Comparison of ENCODE assay signal across 9 mouse cellular contexts in the genomic region with DNA sequence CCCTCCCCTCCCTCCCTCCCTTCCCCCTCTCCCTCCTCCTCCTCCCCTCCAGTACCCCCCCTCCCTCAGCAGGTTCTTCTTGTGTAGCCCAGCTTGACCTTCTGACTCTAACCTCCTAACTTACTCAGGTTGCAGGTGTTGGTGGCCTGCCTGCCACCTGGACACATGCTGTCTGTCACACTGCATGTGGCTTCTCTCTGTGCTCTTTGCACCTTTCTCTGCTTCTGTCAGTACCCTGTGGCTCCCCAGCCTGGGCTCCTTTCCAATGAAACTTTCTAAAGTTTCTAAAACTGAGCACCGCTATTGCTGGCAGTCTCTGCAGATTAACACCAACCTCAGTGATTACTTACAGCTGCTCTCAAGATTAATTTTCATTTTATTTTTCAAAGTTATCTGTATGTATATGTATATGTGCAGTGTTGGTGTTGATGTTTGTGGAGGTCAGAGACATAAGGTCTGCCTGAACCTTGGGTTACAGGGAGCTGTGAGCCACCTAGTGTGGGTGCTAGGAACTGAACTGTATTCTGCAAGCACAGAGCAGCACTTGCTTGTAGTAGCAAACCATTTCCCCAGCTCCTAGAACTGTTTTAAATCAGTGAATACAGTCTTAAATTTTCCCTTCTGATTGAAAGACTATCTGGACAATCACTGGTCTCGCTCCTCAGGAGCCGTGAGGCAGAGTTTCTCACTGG. TPM values are rescaled to one million over a fixed set of nuclear protein-coding genes. Genes with fewer than 3 reads are reported as not detected.
A peak's percentile ranks its signal among the peaks of the same experiment; 100 is the strongest.
DNase-seq lines count a peak whose midpoint lies in the region; ATAC-seq and TF ChIP-seq lines count a peak whose summit lies in the region.
"Had no signal": no experiment of that assay in that cellular context is flagged by ENCODE, and none has a peak within 500 bp of the region (broad histone marks: within the 10 kb centered on the region; RNA-seq: fewer than 3 reads in every experiment).

No protein-coding gene starts in this region.

- peaks cover 11% of the 10 kb centered on the region; the same call in 1 of the 2 replicates for H3K4me1 ChIP-seq in midbrain, embryonic 10.5 days
- no peaks in the 10 kb centered on the region for H3K4me1 ChIP-seq in midbrain, embryonic 11.5 days (ENCODE audit: control insufficient read depth, insufficient read depth, low read length)
- no peaks in the 10 kb centered on the region for H3K4me1 ChIP-seq in bone marrow, adult 2 months (ENCODE audit: control insufficient read depth, insufficient read depth, low read length)
- no peaks in the 10 kb centered on the region for H3K4me1 ChIP-seq in kidney, postnatal 0 days (replicated peaks; ENCODE audit: insufficient read depth, low read length)
- 0 out of 2 replicates have a peak, but pooled peaks cover 6% of the 10 kb centered on the region for H3K4me1 ChIP-seq in forebrain, embryonic 10.5 days

- no peak overlapping the region for H3K9ac ChIP-seq in midbrain, embryonic 11.5 days (ENCODE audit: low read length)
- H3K9ac ChIP-seq in kidney, postnatal 0 days (ENCODE audit: low read depth, low read length), result no peak overlapping the region

- TF ChIP-seq POLR2A in bone marrow, adult 2 months (IDR thresholded peaks at IDR 0.05; ENCODE audit: borderline replicate concordance, control insufficient read depth, low read depth, low read length), result no peak

- no peaks in the 10 kb centered on the region for H3K27me3 ChIP-seq in midbrain, embryonic 10.5 days (ENCODE audit: low read depth, poor library complexity, severe bottlenecking)
- no peaks in the 10 kb centered on the region for H3K27me3 ChIP-seq in midbrain, embryonic 11.5 days (ENCODE audit: control insufficient read depth, insufficient read depth, low read length)
- no peaks in the 10 kb centered on the region for H3K27me3 ChIP-seq in kidney, postnatal 0 days (ENCODE audit: insufficient read depth, low read length)
- H3K27me3 ChIP-seq in forebrain, embryonic 10.5 days (ENCODE audit: poor library complexity, severe bottlenecking), result no peaks in the 10 kb centered on the region

- no peak overlapping the region for H3K27ac ChIP-seq in midbrain, embryonic 10.5 days (replicated peaks)
- no peak overlapping the region for H3K27ac ChIP-seq in midbrain, embryonic 11.5 days (ENCODE audit: low read depth, low read length)
- no peak overlapping the region for H3K27ac ChIP-seq in bone marrow, adult 2 months (ENCODE audit: control insufficient read depth, insufficient read depth, low read depth, low read length, poor library complexity)
- no peak overlapping the region for H3K27ac ChIP-seq in kidney, postnatal 0 days
- no peak overlapping the region for H3K27ac ChIP-seq in forebrain, embryonic 10.5 days

- H3K4me3 ChIP-seq in midbrain, embryonic 10.5 days, result no peak overlapping the region
- H3K4me3 ChIP-seq in midbrain, embryonic 11.5 days (ENCODE audit: low read depth, low read length), result no peak overlapping the region
- H3K4me3 ChIP-seq in bone marrow, adult 2 months (replicated peaks; ENCODE audit: control insufficient read depth, low read depth, low read length), result no peak overlapping the region
- no peak overlapping the region for H3K4me3 ChIP-seq in kidney, postnatal 0 days (replicated peaks; ENCODE audit: low read depth, low read length)
- no peak overlapping the region for H3K4me3 ChIP-seq in forebrain, embryonic 10.5 days
- H3K4me3 ChIP-seq: myocyte had no signal

- no peaks in the 10 kb centered on the region for H3K36me3 ChIP-seq in midbrain, embryonic 10.5 days
- no peaks in the 10 kb centered on the region for H3K36me3 ChIP-seq in midbrain, embryonic 11.5 days (ENCODE audit: control insufficient read depth, insufficient read depth, low read length)
- H3K36me3 ChIP-seq in kidney, postnatal 0 days (ENCODE audit: insufficient read depth, low read length), result no peaks in the 10 kb centered on the region
- H3K36me3 ChIP-seq in forebrain, embryonic 10.5 days (replicated peaks), result no peaks in the 10 kb centered on the region

- peak; percentile 56 for TF ChIP-seq CTCF in bone marrow, adult 2 months (IDR thresholded peaks at IDR 0.05; ENCODE audit: control insufficient read depth, insufficient read depth, low read length)
- peak; percentile 65 for TF ChIP-seq CTCF in kidney, postnatal 0 days (IDR thresholded peaks at IDR 0.05; ENCODE audit: low read depth)

- no peak overlapping the region for H3K4me2 ChIP-seq in midbrain, embryonic 11.5 days
- no peak overlapping the region for H3K4me2 ChIP-seq in kidney, postnatal 0 days (ENCODE audit: low read length)

- 84% methylated on average over 3 of the region's 3 CpGs for WGBS in midbrain, embryonic 10.5 days
- 78% methylated on average over 3 of the region's 3 CpGs for WGBS in midbrain, embryonic 11.5 days
- WGBS in bone marrow, adult 2 months, result 90% methylated on average over 3 of the region's 3 CpGs
- 83% methylated on average over 3 of the region's 3 CpGs for WGBS in kidney, postnatal 0 days
- WGBS in forebrain, embryonic 10.5 days, result 88% methylated on average over 3 of the region's 3 CpGs

- H3K9me3 ChIP-seq in midbrain, embryonic 10.5 days (replicated peaks), result no peaks in the 10 kb centered on the region
- no peaks in the 10 kb centered on the region for H3K9me3 ChIP-seq in midbrain, embryonic 11.5 days (ENCODE audit: control insufficient read depth, low read length)
- no peaks in the 10 kb centered on the region for H3K9me3 ChIP-seq in kidney, postnatal 0 days (replicated peaks; ENCODE audit: low read length)
- H3K9me3 ChIP-seq in forebrain, embryonic 10.5 days, result no peaks in the 10 kb centered on the region

- DNase-seq in embryo, embryonic 10 days (ENCODE audit: low spot score), result peak; percentile 66
- DNase-seq in embryo, embryonic 9.5 days (ENCODE audit: extremely low spot score), result no peak
- DNase-seq in midbrain, embryonic 10.5 days (ENCODE audit: low spot score), result peak; percentile 19
- no peak for DNase-seq in midbrain, embryonic 11.5 days (ENCODE audit: low spot score, missing footprints)
- peak; percentile 41 for DNase-seq in kidney, postnatal 0 days (ENCODE audit: low spot score)
- peak; percentile 53 for DNase-seq in retina, postnatal 1 day
- DNase-seq in forebrain, embryonic 10.5 days (ENCODE audit: extremely low spot score, low spot score), result no peak

- ATAC-seq in midbrain, embryonic 11.5 days (ENCODE audit: low FRiP score), result no peak
- ATAC-seq in kidney, postnatal 0 days (replicated peaks; ENCODE audit: low FRiP score, low read depth), result no peak

RNA-seq across cellular contexts. Expression of a gene that starts 24.9 kb away (rescaled TPM):
- 5.0 and 5.3 TPM in 2 replicates for polyA plus RNA-seq in midbrain, embryonic 10.5 days (2016; fragmentation: Nextera tagmentation; extraction: Ambion mirVana)
- 3.1 and 4.5 TPM in 2 replicates for polyA plus RNA-seq in midbrain, embryonic 11.5 days (2014; fragmentation: Nextera tagmentation; extraction: Ambion mirVana)
- 45.6 and 71.4 TPM in 2 replicates for polyA plus RNA-seq in bone marrow, adult 2 months (2011; ENCODE audit: insufficient read depth, insufficient read length, low replicate concordance, missing spikeins)
- 6.1 and 8.3 TPM in 2 replicates for polyA plus RNA-seq in kidney, postnatal 0 days (2015; fragmentation: Nextera tagmentation; extraction: Ambion mirVana)
- polyA plus RNA-seq in forebrain, embryonic 10.5 days (2016; fragmentation: Nextera tagmentation; extraction: Ambion mirVana), result 4.5 and 5.3 TPM in 2 replicates

RNA-seq across cellular contexts. Expression of a gene that starts 25.8 kb away (rescaled TPM):
- polyA plus RNA-seq in midbrain, embryonic 10.5 days (2016; fragmentation: Nextera tagmentation; extraction: Ambion mirVana), result 139 and 143 TPM in 2 replicates
- polyA plus RNA-seq in midbrain, embryonic 11.5 days (2014; fragmentation: Nextera tagmentation; extraction: Ambion mirVana), result 154 and 163 TPM in 2 replicates
- polyA plus RNA-seq in bone marrow, adult 2 months (2011; ENCODE audit: insufficient read depth, insufficient read length, low replicate concordance, missing spikeins), result 46.5 and 61.1 TPM in 2 replicates
- 153 and 157 TPM in 2 replicates for polyA plus RNA-seq in kidney, postnatal 0 days (2015; fragmentation: Nextera tagmentation; extraction: Ambion mirVana)
- polyA plus RNA-seq in forebrain, embryonic 10.5 days (2016; fragmentation: Nextera tagmentation; extraction: Ambion mirVana), result 121 and 124 TPM in 2 replicates

RNA-seq across cellular contexts. Expression of a gene that starts 38.5 kb away (rescaled TPM):
- polyA plus RNA-seq in midbrain, embryonic 10.5 days (2016; fragmentation: Nextera tagmentation; extraction: Ambion mirVana), result 33.9 and 36.3 TPM in 2 replicates
- 32.6 and 33.0 TPM in 2 replicates for polyA plus RNA-seq in midbrain, embryonic 11.5 days (2014; fragmentation: Nextera tagmentation; extraction: Ambion mirVana)
- polyA plus RNA-seq in bone marrow, adult 2 months (2011; ENCODE audit: insufficient read depth, insufficient read length, low replicate concordance, missing spikeins), result 6.4 and 15.3 TPM in 2 replicates
- polyA plus RNA-seq in kidney, postnatal 0 days (2015; fragmentation: Nextera tagmentation; extraction: Ambion mirVana), result 21.6 and 23.8 TPM in 2 replicates
- 35.1 and 35.2 TPM in 2 replicates for polyA plus RNA-seq in forebrain, embryonic 10.5 days (2016; fragmentation: Nextera tagmentation; extraction: Ambion mirVana)

RNA-seq across cellular contexts. Expression of a gene that starts 51.1 kb away (rescaled TPM):
- 22.8 and 23.2 TPM in 2 replicates for polyA plus RNA-seq in midbrain, embryonic 10.5 days (2016; fragmentation: Nextera tagmentation; extraction: Ambion mirVana)
- 32.9 and 33.7 TPM in 2 replicates for polyA plus RNA-seq in midbrain, embryonic 11.5 days (2014; fragmentation: Nextera tagmentation; extraction: Ambion mirVana)
- polyA plus RNA-seq in bone marrow, adult 2 months (2011; ENCODE audit: insufficient read depth, insufficient read length, low replicate concordance, missing spikeins), result 13.1 and 15.4 TPM in 2 replicates
- polyA plus RNA-seq in kidney, postnatal 0 days (2015; fragmentation: Nextera tagmentation; extraction: Ambion mirVana), result 11.7 and 12.2 TPM in 2 replicates
- polyA plus RNA-seq in forebrain, embryonic 10.5 days (2016; fragmentation: Nextera tagmentation; extraction: Ambion mirVana), result 23.7 and 24.2 TPM in 2 replicates

RNA-seq across cellular contexts. Expression of a gene that starts 53.5 kb away (rescaled TPM):
- 66.4 and 84.9 TPM in 2 replicates for polyA plus RNA-seq in midbrain, embryonic 10.5 days (2016; fragmentation: Nextera tagmentation; extraction: Ambion mirVana)
- 34.2 and 34.7 TPM in 2 replicates for polyA plus RNA-seq in midbrain, embryonic 11.5 days (2014; fragmentation: Nextera tagmentation; extraction: Ambion mirVana)
- polyA plus RNA-seq in bone marrow, adult 2 months (2011; ENCODE audit: insufficient read depth, insufficient read length, low replicate concordance, missing spikeins), result 11.3 and 28.2 TPM in 2 replicates
- polyA plus RNA-seq in kidney, postnatal 0 days (2015; fragmentation: Nextera tagmentation; extraction: Ambion mirVana), result 71.0 and 74.6 TPM in 2 replicates
- polyA plus RNA-seq in forebrain, embryonic 10.5 days (2016; fragmentation: Nextera tagmentation; extraction: Ambion mirVana), result 62.7 and 64.7 TPM in 2 replicates

Comparison
In these comparisons a context has a peak if more than half of its experiments do, and no peak if none do; other contexts are left out.
1. DNase-seq: peak in embryo, embryonic 10 days (single experiment), midbrain, embryonic 10.5 days (single experiment), kidney, postnatal 0 days (single experiment) and retina, postnatal 1 day (single experiment); none in embryo, embryonic 9.5 days (single experiment), midbrain, embryonic 11.5 days (single experiment) and forebrain, embryonic 10.5 days (single experiment).